Mouse (Mus musculus): ENCODE measurements at regions not wholly inside any gene's neighbourhood (a gene's known extent, or its start where the extent isn't known, plus 50 kb on each side); places are given as distances from the start of the nearest gene placed in this dataset.

- TF ChIP-seq CTCF (IDR thresholded peaks at IDR 0.05; ENCODE audit: low read depth, low read length) (no peak), POLR2A (IDR thresholded peaks at IDR 0.05; ENCODE audit: borderline replicate concordance, low read depth, low read length) (no peak)
Observed at GRCm38 (mm10) chr2:21059618-21060346, 91.1 kb upstream of the Arhgap21 start.

All from bone marrow macrophage, adult 2 months (primary cell).